Mouse (Mus musculus) adrenal gland, postnatal 4 days (tissue): ENCODE results near the gene Zfp931. TPM values are rescaled to one million over a fixed set of nuclear protein-coding genes. Genes with fewer than 3 reads are reported as not detected.
"Not testable (repeated sequence)": the region's sequence is repeated elsewhere in the genome, so short reads cannot be mapped to it uniquely, and the experiment has no call there.

Source experiments
- DNase-seq, 2 experiments: peaks; one replicate each; pipeline ENCODE4 v3.0.0; 2021 to 2022; ENCODE audit warnings: low spot score in 2 of 2, mixed read lengths in 2 of 2
- long read RNA-seq, 2 experiments: library from polyadenylated mRNA; stranded (forward); transcript quantifications; one replicate each; pipeline ENCODE4 v2.0.0; 2021
- total RNA-seq, 2 experiments: library from RNA; stranded (reverse); gene quantifications; 2 replicates each; pipeline ENCODE4 v1.2.3; 2021

The Zfp931 gene
- 10 to 100 TPM; 14.9 to 16.5 TPM for total RNA-seq
- long read RNA-seq, experiment 1, partial matches to known transcripts: 0 of 6 reads
- long read RNA-seq, experiment 1, other reads (novel, unspliced or antisense): 4 of 6 reads
- long read RNA-seq, experiment 2, partial matches to known transcripts: 0 of 8 reads
- long read RNA-seq, experiment 2, other reads (novel, unspliced or antisense): 1 of 8 reads

DNA sequence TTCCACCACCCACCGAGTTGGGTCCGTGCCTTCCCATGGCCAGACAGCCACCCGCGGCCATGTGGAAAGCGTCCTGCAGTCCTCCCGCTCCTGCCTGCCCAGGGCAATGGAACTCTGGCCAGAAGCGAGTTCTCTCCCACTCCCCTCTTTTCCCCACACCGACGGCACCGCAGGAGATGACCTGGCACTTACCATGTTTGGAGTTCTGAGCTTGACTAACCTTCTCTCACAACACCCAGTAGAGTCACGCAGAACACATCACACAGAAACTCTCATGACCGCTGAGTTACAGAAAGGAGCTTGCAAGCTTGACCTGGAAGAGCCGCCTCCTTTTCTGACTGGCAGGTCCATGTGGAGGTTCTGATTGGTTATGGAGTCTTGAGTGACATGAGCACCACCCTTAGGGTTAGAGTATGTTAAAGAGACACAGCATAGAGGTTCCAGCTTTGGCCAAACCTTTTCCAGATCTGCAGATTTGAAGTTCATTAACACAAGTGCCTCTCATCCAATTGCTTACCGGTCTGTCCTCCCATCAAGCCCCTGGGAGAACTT is at the start of gene Zfp931:
Zfp931 (minus strand) TSS at position 311 of the 552 bp plus-strand sequence.
- not testable (repeated sequence) for DNase-seq

GRCm38 (mm10) chr2:178126041-178126820 is 48.0 kb upstream of the Zfp931 start:
- no peak for DNase-seq

DNA sequence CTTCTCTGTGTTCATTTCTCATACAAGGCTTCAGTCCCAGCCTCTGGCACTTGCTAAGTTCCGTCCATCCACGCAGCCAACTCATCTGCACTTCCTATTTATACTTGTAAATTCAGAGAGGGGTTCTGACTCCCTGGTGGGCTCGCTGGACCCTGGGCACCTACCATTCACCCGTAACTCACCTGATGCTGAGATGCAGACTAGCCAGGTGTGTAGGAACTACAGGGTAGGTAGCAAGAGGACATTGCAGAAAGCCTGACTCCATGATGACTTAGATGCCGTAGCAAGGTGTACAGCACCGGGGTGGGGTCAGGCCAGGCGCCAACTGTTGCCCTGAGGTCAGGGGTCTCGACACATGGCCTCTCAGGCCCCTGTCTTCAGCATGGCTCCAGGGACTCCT is 47.2 kb upstream of the Zfp931 start:
- no peak for DNase-seq

DNA sequence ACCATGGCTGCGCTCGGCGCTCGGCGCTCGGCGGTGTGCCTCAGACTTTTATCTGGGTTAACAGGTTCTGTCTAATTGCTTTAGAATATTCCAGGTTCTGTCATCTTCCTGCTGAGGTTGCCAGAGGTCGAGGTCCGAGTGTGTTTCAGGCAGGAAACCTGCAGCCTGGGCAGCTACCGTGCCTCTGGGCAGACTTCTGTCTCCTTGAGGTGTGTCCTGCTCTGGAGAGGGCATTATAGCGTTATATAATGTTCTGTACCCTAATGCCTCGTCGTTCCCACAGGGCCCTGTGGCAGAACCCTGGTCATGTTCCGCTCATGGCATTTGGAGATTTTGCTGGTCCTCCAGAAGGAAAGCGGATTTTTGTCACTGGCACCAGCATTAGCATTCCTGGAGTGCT is 45.2 kb upstream of the Zfp931 start:
- DNase-seq: no peak

GRCm38 (mm10) chr2:178121946-178122665 is 43.8 kb upstream of the Zfp931 start:
- DNase-seq: no peak

GRCm38 (mm10) chr2:178121375-178121688 is 43.1 kb upstream of the Zfp931 start:
- no peak for DNase-seq

- DNase-seq: no peak
Observed at GRCm38 (mm10) chr2:178120651-178121374, 42.5 kb upstream of the Zfp931 start.

DNA sequence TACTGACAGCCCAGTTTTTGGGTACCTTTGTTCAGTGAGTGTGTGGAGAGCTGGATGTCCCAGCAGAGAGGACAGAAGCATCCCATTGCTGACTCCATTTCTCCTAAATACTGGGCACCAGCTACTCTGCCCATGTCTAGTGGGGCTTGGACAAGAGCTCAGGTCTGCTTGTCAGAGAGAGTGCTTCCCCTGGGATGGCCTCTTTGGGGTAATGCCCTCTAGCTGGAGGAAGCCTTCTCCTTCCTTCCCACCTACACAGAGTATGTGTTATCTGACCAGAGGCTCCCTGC is 42.0 kb upstream of the Zfp931 start:
- no peak for DNase-seq

- no peak for DNase-seq
Observed at GRCm38 (mm10) chr2:178119561-178120355, 41.5 kb upstream of the Zfp931 start.

- no peak for DNase-seq
Observed at GRCm38 (mm10) chr2:178118801-178119560, 40.7 kb upstream of the Zfp931 start, which contains the start of gene Phactr3. Gene Phactr3, plus strand, starts transcription at chr2:178118975.

GRCm38 (mm10) chr2:178117946-178118345 is 39.7 kb upstream of the Zfp931 start:
- no peak for DNase-seq

DNA sequence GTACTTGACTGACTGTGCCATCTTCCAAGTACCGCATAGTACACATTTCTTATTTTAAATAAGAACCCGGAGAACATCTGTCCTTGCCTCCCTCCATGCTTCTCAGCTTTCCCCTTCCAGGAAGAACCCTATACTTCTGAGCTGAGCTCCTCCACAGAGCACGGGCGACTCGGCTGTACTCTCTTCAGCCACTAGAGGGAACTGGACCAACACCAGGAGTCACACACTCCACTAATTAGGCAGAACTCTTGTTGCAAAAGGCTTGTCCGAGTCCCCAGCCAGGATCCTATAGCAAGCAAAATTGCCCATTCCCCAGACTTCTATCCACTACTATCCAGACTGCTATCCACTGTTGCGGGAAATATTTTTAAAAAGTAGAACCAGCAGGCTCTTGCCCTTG is 23.7 kb upstream of the Zfp931 start:
- DNase-seq: no peak

GRCm38 (mm10) chr2:178098021-178098420 is 19.7 kb upstream of the Zfp931 start:
- DNase-seq: no peak

DNA sequence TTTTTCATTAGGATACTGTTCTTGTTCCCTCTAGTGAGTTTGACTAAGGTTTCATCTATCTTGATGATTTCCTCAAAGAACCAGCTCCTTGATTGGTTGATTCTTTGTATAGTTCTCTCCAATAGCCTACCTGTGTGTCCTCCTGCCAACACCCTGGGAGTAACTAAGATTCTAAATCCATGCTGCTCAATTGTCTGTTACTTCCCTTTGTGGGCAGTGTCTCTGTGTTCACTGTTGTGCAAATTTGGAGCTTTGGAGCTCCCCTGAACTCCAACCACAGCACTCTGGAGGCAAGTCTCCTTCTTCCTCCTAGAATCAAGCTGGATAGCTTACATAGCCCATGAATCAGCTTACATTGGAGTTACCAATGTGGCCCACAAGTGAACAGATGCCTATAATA is 11.3 kb upstream of the Zfp931 start:
- no peak for DNase-seq

- DNase-seq: peak in 1 of 2 experiments; percentile 29
Observed at GRCm38 (mm10) chr2:178058195-178058594, 20.1 kb downstream of the Zfp931 start.

- not testable (repeated sequence) for DNase-seq
Observed at GRCm38 (mm10) chr2:178027601-178028000, 50.7 kb downstream of the Zfp931 start.

- not testable (repeated sequence) for DNase-seq
Observed at GRCm38 (mm10) chr2:178023861-178024260, 54.4 kb downstream of the Zfp931 start.

DNA sequence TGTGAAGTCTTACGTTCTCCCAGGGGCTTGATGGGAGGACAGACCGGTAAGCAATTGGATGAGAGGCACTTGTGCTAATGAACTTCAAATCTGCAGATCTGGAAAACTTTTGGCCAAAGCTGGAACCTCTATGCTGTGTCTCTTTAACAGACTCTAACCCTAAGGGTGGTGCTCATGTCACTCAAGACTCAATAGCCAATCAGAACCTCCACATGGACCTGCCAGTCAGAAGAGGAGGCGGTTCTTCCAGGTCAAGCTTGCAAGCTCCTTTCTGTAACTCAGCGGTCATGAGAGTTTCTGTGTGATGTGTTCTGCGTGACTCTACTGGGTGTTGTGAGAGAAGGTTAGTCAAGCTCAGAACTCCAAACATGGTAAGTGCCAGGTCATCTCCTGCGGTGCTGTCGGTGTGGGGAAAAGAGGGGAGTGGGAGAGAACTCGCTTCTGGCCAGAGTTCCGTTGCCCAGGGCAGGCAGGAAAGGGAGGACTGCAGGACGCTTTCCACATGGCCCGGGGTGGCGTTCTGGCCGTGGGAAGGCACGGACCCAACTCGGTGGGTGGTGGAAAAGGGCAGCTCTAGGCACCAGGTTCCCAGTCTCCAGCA is 55.2 kb downstream of the Zfp931 start, which contains the start of gene Zfp971:
Zfp971 (plus strand) TSS at position 274 of the 601 bp plus-strand sequence.
- not testable (repeated sequence) for DNase-seq

- not testable (repeated sequence) for DNase-seq
Observed at GRCm38 (mm10) chr2:178020773-178021172, 57.5 kb downstream of the Zfp931 start.
